24 mouse cellular contexts compared by ENCODE assay signal in the genomic region with DNA sequence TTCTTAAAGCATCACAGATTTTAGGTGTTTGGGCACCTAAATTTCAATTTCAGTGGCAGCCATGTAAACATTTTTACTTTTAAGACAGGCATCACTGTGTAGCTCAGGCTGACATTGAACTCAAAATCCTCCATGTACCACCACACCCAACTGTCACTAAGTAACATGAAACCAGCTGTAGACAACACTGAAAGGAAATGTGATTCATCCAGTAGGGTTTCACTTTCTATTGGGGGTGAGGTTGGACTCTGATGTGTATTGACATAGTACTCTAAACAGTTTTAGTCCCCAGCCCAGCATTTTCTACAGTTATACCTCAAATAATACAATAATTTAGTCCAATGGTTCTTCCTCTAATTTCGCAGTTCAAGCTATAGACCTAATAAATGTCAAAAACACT. TPM values are rescaled to one million over a fixed set of nuclear protein-coding genes. Genes with fewer than 3 reads are reported as not detected.
DNase-seq lines count a peak whose midpoint lies in the region; ATAC-seq and TF ChIP-seq lines count a peak whose summit lies in the region.
"Had no signal": no experiment of that assay in that cellular context is flagged by ENCODE, and none has a peak within 500 bp of the region (broad histone marks: within the 10 kb centered on the region; RNA-seq: fewer than 3 reads in every experiment).

No protein-coding gene starts in this region.

- no peaks in the 10 kb centered on the region for H3K9me3 ChIP-seq in stomach, postnatal 0 days (ENCODE audit: control insufficient read depth, low read length)
- no peaks in the 10 kb centered on the region for H3K9me3 ChIP-seq in hindbrain, embryonic 12.5 days (replicated peaks)
- H3K9me3 ChIP-seq: embryonic facial prominence, embryonic 15.5 days; hindbrain, embryonic 15.5 days; limb, embryonic 10.5 days; midbrain, embryonic 15.5 days had no signal

- DNase-seq in CD4-positive helper T cell, adult 2 months (ENCODE audit: low read depth, low spot score), result peak; percentile 54
- DNase-seq in NIH3T3 (ENCODE audit: low read depth), result peak; percentile 16
- no peak for DNase-seq in stomach, postnatal 0 days (ENCODE audit: low spot score)
- no peak for DNase-seq in thymus, adult 18-20 months
- DNase-seq in layer of hippocampus, adult 9-10 months (ENCODE audit: low spot score), result no peak
- DNase-seq: adrenal gland, postnatal 14 days; cerebellum, adult 11-12 months; cerebellum, postnatal 14 days; gastrocnemius, postnatal 36 days; heart, postnatal 14 days; kidney, adult 2 months; kidney, postnatal 36 days; liver, postnatal 0 days; lung, postnatal 10 days; right cerebral cortex, adult 18-20 months had no signal

- no peak overlapping the region for H3K4me3 ChIP-seq in stomach, postnatal 0 days (ENCODE audit: low read depth, low read length)
- no peak overlapping the region for H3K4me3 ChIP-seq in hindbrain, embryonic 12.5 days
- H3K4me3 ChIP-seq: embryonic facial prominence, embryonic 15.5 days; hindbrain, embryonic 15.5 days; limb, embryonic 10.5 days; midbrain, embryonic 15.5 days had no signal

- no peak overlapping the region for H3K9ac ChIP-seq in stomach, postnatal 0 days (ENCODE audit: low read length)
- no peak overlapping the region for H3K9ac ChIP-seq in hindbrain, embryonic 12.5 days
- H3K9ac ChIP-seq: embryonic facial prominence, embryonic 15.5 days; hindbrain, embryonic 15.5 days; liver, postnatal 0 days; midbrain, embryonic 15.5 days had no signal

- H3K27ac ChIP-seq in stomach, postnatal 0 days (replicated peaks), result no peak overlapping the region
- H3K27ac ChIP-seq in hindbrain, embryonic 12.5 days, result no peak overlapping the region
- H3K27ac ChIP-seq: embryonic facial prominence, embryonic 15.5 days; hindbrain, embryonic 15.5 days; limb, embryonic 10.5 days; midbrain, embryonic 15.5 days had no signal

- 91% methylated on average over 1 of the region's 1 CpGs for WGBS in stomach, postnatal 0 days
- 96% methylated on average over 1 of the region's 1 CpGs for WGBS in hindbrain, embryonic 12.5 days

- peak; percentile 43; the same call in 1 of the 2 replicates for ATAC-seq in megakaryocyte progenitor cell, adult 5-6 weeks (replicated peaks; ENCODE audit: poor library complexity)
- peak; percentile 72; the same call in 1 of the 2 replicates for ATAC-seq in stomach, postnatal 0 days (ENCODE audit: low FRiP score, low TSS enrichment)
- no peak for ATAC-seq in hindbrain, embryonic 12.5 days (ENCODE audit: low FRiP score)
- ATAC-seq: forebrain, embryonic 16.5 days; liver, postnatal 0 days; midbrain, embryonic 15.5 days had no signal

- no peak overlapping the region for H3K4me2 ChIP-seq in stomach, postnatal 0 days (replicated peaks; ENCODE audit: low read depth)
- no peak overlapping the region for H3K4me2 ChIP-seq in hindbrain, embryonic 12.5 days (replicated peaks)
- H3K4me2 ChIP-seq: embryonic facial prominence, embryonic 15.5 days; heart, embryonic 11.5 days; hindbrain, embryonic 15.5 days; midbrain, embryonic 15.5 days had no signal

- H3K27me3 ChIP-seq in stomach, postnatal 0 days (ENCODE audit: control insufficient read depth, insufficient read depth, low read length), result no peaks in the 10 kb centered on the region
- no peaks in the 10 kb centered on the region for H3K27me3 ChIP-seq in hindbrain, embryonic 12.5 days
- H3K27me3 ChIP-seq: embryonic facial prominence, embryonic 15.5 days; hindbrain, embryonic 15.5 days; midbrain, embryonic 15.5 days had no signal

- no peak for TF ChIP-seq EP300 in stomach, postnatal 0 days (optimal IDR thresholded peaks at IDR 0.05)

- H3K36me3 ChIP-seq in stomach, postnatal 0 days (ENCODE audit: control insufficient read depth, insufficient read depth, low read length), result no peaks in the 10 kb centered on the region
- H3K36me3 ChIP-seq in hindbrain, embryonic 12.5 days, result peaks cover 12% of the 10 kb centered on the region

- TF ChIP-seq CTCF in stomach, postnatal 0 days (IDR thresholded peaks at IDR 0.05; ENCODE audit: low read depth), result no peak

- H3K4me1 ChIP-seq in stomach, postnatal 0 days (replicated peaks; ENCODE audit: control insufficient read depth, insufficient read depth), result no peaks in the 10 kb centered on the region
- peaks cover 5% of the 10 kb centered on the region for H3K4me1 ChIP-seq in hindbrain, embryonic 12.5 days

RNA-seq across cellular contexts. Expression of a gene that starts 5.6 kb away (rescaled TPM):
- total RNA-seq in megakaryocyte progenitor cell, adult 5-6 weeks (2015), result 111 and 140 TPM in 2 replicates
- 135 and 142 TPM in 2 replicates for total RNA-seq in megakaryocyte progenitor cell, adult 5-6 weeks (2017)
- 79.1 and 84.4 TPM in 2 replicates for polyA plus RNA-seq in stomach, postnatal 0 days (2015; fragmentation: Nextera tagmentation; extraction: Ambion mirVana)
- polyA plus RNA-seq in hindbrain, embryonic 12.5 days (2016; fragmentation: Nextera tagmentation; extraction: Ambion mirVana), result 59.7 and 65.1 TPM in 2 replicates

RNA-seq across cellular contexts. Expression of a gene that starts 35.7 kb away (rescaled TPM):
- 4.7 and 5.5 TPM in 2 replicates for total RNA-seq in megakaryocyte progenitor cell, adult 5-6 weeks (2015)
- total RNA-seq in megakaryocyte progenitor cell, adult 5-6 weeks (2017), result 0.87 and 1.4 TPM in 2 replicates
- polyA plus RNA-seq in stomach, postnatal 0 days (2015; fragmentation: Nextera tagmentation; extraction: Ambion mirVana), result 0.64 and 0.70 TPM in 2 replicates
- 1.1 and 1.2 TPM in 2 replicates for polyA plus RNA-seq in hindbrain, embryonic 12.5 days (2016; fragmentation: Nextera tagmentation; extraction: Ambion mirVana)
- total RNA-seq: liver, adult 2 months had no signal

Comparison
In these comparisons a context has a peak if more than half of its experiments do, and no peak if none do; other contexts are left out.
1. DNase-seq: peak in CD4-positive helper T cell, adult 2 months (single experiment) and NIH3T3 (single experiment); none in stomach, postnatal 0 days (single experiment), thymus, adult 18-20 months (0 of 2) and layer of hippocampus, adult 9-10 months (single experiment).